Mouse (Mus musculus): ENCODE measurements at regions not wholly inside any gene's neighbourhood (a gene's known extent, or its start where the extent isn't known, plus 50 kb on each side); places are given as distances from the start of the nearest gene placed in this dataset.

DNA sequence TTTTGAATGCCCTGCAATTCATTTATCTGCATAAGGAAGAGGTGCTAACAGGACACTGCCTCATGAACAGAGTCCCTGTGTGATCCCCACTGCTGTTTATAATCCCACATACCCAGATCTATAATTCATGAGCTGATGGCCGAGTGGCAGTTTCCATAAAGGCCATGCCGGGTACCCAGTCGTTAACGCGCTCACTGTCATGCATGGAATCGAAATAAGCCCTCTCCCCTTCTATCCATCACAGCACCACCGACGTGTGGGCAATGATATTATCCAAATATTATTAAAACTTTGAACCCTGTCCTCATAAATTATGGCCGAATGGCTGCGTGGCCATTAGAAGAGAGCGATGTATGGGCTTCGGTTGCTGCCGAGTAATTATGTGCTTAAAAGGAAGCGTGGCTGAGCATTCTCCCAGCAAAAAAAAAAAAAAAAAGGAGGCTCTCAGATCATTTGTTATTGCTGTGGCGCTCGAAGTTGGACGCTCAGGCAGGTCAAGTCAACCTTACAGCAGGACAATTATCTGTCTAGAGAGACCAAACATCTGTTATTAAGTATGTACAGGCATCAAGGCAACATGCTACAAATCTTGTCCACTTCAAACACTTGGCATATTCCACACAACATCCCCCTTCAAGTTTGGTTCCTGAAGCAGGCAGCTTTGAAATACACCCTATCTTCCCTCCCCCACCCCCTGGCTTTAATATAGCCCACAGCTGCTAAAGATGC, 109.1 kb upstream of the Sall1 start:
- TF ChIP-seq POLR2A (IDR thresholded peaks at IDR 0.05; ENCODE audit: low read depth, low read length) (no peak), CTCF (IDR thresholded peaks at IDR 0.05; ENCODE audit: borderline replicate concordance, insufficient read depth, low read length) (no peak)
